Mouse (Mus musculus) liver, embryonic 16.5 days (tissue): Measurements from ENCODE around the gene Mrln. TPM values are rescaled to one million over a fixed set of nuclear protein-coding genes. Genes with fewer than 3 reads are reported as not detected.

Experiments
- polyA plus RNA-seq: library from polyadenylated mRNA; unstranded; fragments of >200 nt; fragmentation: Nextera tagmentation; extraction: Ambion mirVana; gene quantifications from 2 replicates; pipeline ENCODE4 v1.2.1, GENCODE M21; 2015

Gene Mrln
- polyA plus RNA-seq, 1 experiment from 2014 or later, result 1.3 TPM

Other genes with a start within 250 kb of the Mrln start
- 5.8 and 6.0 TPM in 2 replicates for gene Ccdc6, start 107.5 kb upstream of the Mrln start, polyA plus RNA-seq
- gene Slc16a9, start 40.4 kb downstream of the Mrln start, polyA plus RNA-seq, result 0.55 and 0.61 TPM in 2 replicates
- gene Fam13c, start 235.8 kb downstream of the Mrln start, polyA plus RNA-seq, result 0.12 and 0.24 TPM in 2 replicates